Mouse (Mus musculus): ENCODE measurements around the gene Tph1. TPM values are rescaled to one million over a fixed set of nuclear protein-coding genes. Genes with fewer than 3 reads are reported as not detected.

The Tph1 gene
- polyA plus RNA-seq, 1 experiment, result not detected

DNA sequence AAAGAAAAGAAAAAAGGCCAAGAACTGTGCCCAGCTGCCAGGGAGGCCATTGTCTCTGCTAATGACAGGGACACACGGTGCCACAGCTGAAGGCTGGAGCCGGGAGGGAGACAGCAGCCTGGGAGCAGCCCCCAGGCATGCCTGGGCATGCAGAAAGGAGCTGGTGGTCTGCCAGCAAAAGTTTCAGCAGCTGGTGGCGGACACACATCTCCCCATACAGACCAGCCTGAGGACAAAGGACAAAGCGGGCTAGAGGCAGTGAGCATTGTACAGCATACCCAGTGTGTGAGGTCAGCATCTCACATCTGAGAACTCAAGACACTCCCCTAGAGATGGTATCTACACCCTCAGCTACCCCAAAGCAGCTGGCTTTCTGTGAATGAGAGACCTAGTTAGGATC, 70.3 kb downstream of the Tph1 start:
- whole genome bisulfite sequencing, result 61% methylated on average over 4 of the region's 4 CpGs
- H3K27ac ChIP-seq (ENCODE audit: insufficient read depth, low read depth, low read length), result no peak overlapping the region
- peaks cover 2% of the 10 kb centered on the region; the same call in 1 of the 2 replicates for H3K4me1 ChIP-seq (ENCODE audit: control insufficient read depth, insufficient read depth, low read length)
- DNase-seq, result no peak
- H3K4me3 ChIP-seq (ENCODE audit: insufficient read depth, low read depth, low read length), result no peak overlapping the region
- H3K27me3 ChIP-seq (replicated peaks; ENCODE audit: control insufficient read depth, insufficient read depth, low read length), result no peaks in the 10 kb centered on the region
- TF ChIP-seq POLR2A (IDR thresholded peaks at IDR 0.05; ENCODE audit: low read depth, low read length) (no peak), CTCF (conservative IDR thresholded peaks at IDR 0.05; ENCODE audit: insufficient read depth, insufficient read length, low read depth, low read length) (no peak)
- no peaks in the 10 kb centered on the region for H3K36me3 ChIP-seq (ENCODE audit: control insufficient read depth, insufficient read depth, low read length)

DNA sequence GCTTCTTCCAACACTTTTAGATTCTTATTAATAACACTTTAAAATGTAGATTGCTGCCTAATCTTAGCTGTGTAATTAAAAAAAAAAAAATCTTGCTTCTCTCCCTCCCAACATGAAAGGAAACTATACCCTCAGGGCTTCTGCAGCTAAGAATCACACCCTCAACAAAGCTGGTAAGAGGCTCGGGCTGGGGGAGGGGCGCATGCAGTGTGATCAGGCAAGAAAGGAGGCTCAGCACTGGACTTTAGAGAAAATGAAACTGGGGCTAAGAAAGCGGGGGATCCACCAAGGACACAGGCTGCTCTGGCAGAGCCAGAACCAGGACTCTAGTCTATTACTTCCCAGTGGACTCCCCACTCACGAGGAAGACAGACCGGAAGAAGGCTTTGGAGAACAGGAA, 71.2 kb downstream of the Tph1 start:
- Histone ChIP-seq H3K27ac (ENCODE audit: insufficient read depth, low read depth, low read length) (no peak overlapping the region), H3K4me3 (ENCODE audit: insufficient read depth, low read depth, low read length) (no peak overlapping the region), H3K4me1 (ENCODE audit: control insufficient read depth, insufficient read depth, low read length) (no peaks in the 10 kb centered on the region), H3K36me3 (ENCODE audit: control insufficient read depth, insufficient read depth, low read length) (no peaks in the 10 kb centered on the region), H3K27me3 (replicated peaks; ENCODE audit: control insufficient read depth, insufficient read depth, low read length) (no peaks in the 10 kb centered on the region)
- 71% methylated on average over 5 of the region's 5 CpGs for WGBS
- TF ChIP-seq CTCF (conservative IDR thresholded peaks at IDR 0.05; ENCODE audit: insufficient read depth, insufficient read length, low read depth, low read length) (no peak), POLR2A (IDR thresholded peaks at IDR 0.05; ENCODE audit: low read depth, low read length) (no peak)
- peak; percentile 14 for DNase-seq

DNA sequence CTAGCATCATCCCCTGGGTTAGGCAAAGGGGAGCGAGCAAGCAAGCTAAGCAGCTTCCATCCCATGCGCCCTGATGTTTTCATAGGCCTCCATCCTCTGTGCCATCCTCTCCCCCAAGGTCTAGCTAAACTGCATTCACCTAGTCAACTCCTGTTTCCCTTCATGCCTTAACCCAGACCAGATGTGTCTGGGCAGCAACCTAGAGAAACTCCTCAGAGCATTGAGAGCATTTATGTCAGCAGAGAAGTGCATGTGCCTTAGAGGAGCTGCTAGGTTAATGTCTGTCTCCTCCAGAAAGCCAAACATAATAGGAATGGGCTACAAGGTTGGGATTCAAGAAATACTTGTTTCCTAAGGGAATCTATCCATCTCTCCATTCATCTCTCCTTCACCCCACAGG, 75.3 kb downstream of the Tph1 start:
- TF ChIP-seq CTCF (conservative IDR thresholded peaks at IDR 0.05; ENCODE audit: insufficient read depth, insufficient read length, low read depth, low read length) (no peak), POLR2A (IDR thresholded peaks at IDR 0.05; ENCODE audit: low read depth, low read length) (no peak)
- WGBS, result 96% methylated on average over 2 of the region's 2 CpGs
- DNase-seq, result no peak
- Histone ChIP-seq H3K36me3 (ENCODE audit: control insufficient read depth, insufficient read depth, low read length) (no peaks in the 10 kb centered on the region), H3K4me3 (ENCODE audit: insufficient read depth, low read depth, low read length) (no peak overlapping the region), H3K27ac (ENCODE audit: insufficient read depth, low read depth, low read length) (no peak overlapping the region), H3K4me1 (ENCODE audit: control insufficient read depth, insufficient read depth, low read length) (no peaks in the 10 kb centered on the region), H3K27me3 (replicated peaks; ENCODE audit: control insufficient read depth, insufficient read depth, low read length) (no peaks in the 10 kb centered on the region)

Other genes with a start within 250 kb of the Tph1 start
- gene Sergef, start 32.7 kb downstream of the Tph1 start, polyA plus RNA-seq (2012; rRNA removed), result 16.0 and 16.8 TPM in 2 replicates
- 5.2 and 5.3 TPM in 2 replicates for gene Saal1, start 38.1 kb upstream of the Tph1 start, polyA plus RNA-seq (2012; rRNA removed)
- 0.17 and 0.20 TPM in 2 replicates for gene Saa3, start 43.2 kb upstream of the Tph1 start, polyA plus RNA-seq (2012; rRNA removed)
- gene Saa4, start 60.1 kb upstream of the Tph1 start, polyA plus RNA-seq (2012; rRNA removed), result not detected in 2 replicates
- gene Saa1, start 70.4 kb upstream of the Tph1 start, polyA plus RNA-seq (2012; rRNA removed), result not detected in 2 replicates
- gene Saa2, start 79.3 kb upstream of the Tph1 start, polyA plus RNA-seq (2012; rRNA removed), result not detected in 2 replicates
- 31.0 and 41.7 TPM in 2 replicates for gene Hps5, start 123.5 kb upstream of the Tph1 start, polyA plus RNA-seq (2012; rRNA removed)
- gene Gtf2h1, start 123.6 kb upstream of the Tph1 start, polyA plus RNA-seq (2012; rRNA removed), result 9.8 and 11.6 TPM in 2 replicates
- 665 and 667 TPM in 2 replicates for gene Ldha, start 168.9 kb upstream of the Tph1 start, polyA plus RNA-seq (2012; rRNA removed)
- gene Ldhc, start 188.7 kb upstream of the Tph1 start, polyA plus RNA-seq (2012; rRNA removed), result 0.42 and 0.67 TPM in 2 replicates
- gene Tsg101, start 247.4 kb upstream of the Tph1 start, polyA plus RNA-seq (2012; rRNA removed), result 74.8 and 80.7 TPM in 2 replicates

Measured in kidney, adult 2 months (tissue).